Mouse (Mus musculus) neural tube, embryonic 12.5 days (tissue): ENCODE measurements around the gene Rdx. TPM values are rescaled to one million over a fixed set of nuclear protein-coding genes. Genes with fewer than 3 reads are reported as not detected.

Experiments used
- ATAC-seq: fragments of 200-750 bp; cut with Nextera tagmentation; 2 replicates; pipeline ENCODE4 v1.8.0; 2017; ENCODE audit warnings: low read depth, mild to moderate bottlenecking, moderate TSS enrichment, moderate library complexity; ENCODE audit not compliant: low FRiP score
- H3K27ac ChIP-seq: fragments of 300-500 bp; sonication (generic); 2 replicates; pipeline ENCODE4 v1.5.1; 2016
- H3K27me3 ChIP-seq: fragments of 300-500 bp; sonication (generic); replicated peaks from 2 replicates; pipeline ENCODE4 v1.6.1; 2016; ENCODE audit warnings: mild to moderate bottlenecking
- H3K36me3 ChIP-seq: fragments of 300-500 bp; sonication (generic); 2 replicates; pipeline ENCODE4 v1.6.1; 2016; ENCODE audit warnings: mild to moderate bottlenecking
- H3K4me1 ChIP-seq: fragments of 300-500 bp; sonication (generic); 2 replicates; pipeline ENCODE4 v1.6.1; 2016
- H3K4me2 ChIP-seq: fragments of 300-500 bp; sonication (generic); replicated peaks from 2 replicates; pipeline ENCODE4 v1.6.1; 2016; ENCODE audit warnings: mild to moderate bottlenecking
- H3K4me3 ChIP-seq: fragments of 300-500 bp; sonication (generic); 2 replicates; pipeline ENCODE4 v1.5.1; 2016
- H3K9ac ChIP-seq: fragments of 300-500 bp; sonication (generic); 2 replicates; pipeline ENCODE4 v1.6.1; 2016; ENCODE audit warnings: mild to moderate bottlenecking
- H3K9me3 ChIP-seq: fragments of 300-500 bp; sonication (generic); 2 replicates; pipeline ENCODE4 v1.6.1; 2016; ENCODE audit warnings: mild to moderate bottlenecking
- WGBS: fragments of 180-500 bp; shearing (Covaris S2); methylation state at CpG from one replicate; pipeline ENCODE4 v1.1.7; 2016; 5-methylcytosine and 5-hydroxymethylcytosine counted together
- polyA plus RNA-seq: library from polyadenylated mRNA; unstranded; fragments of >200 nt; fragmentation: Nextera tagmentation; extraction: Ambion mirVana; gene quantifications from 2 replicates; pipeline ENCODE4 v1.2.1, GENCODE M21; 2016

Rdx gene
- polyA plus RNA-seq, 1 experiment from 2014 or later, result 133 TPM

- no peaks in the 10 kb centered on the region for H3K9me3 ChIP-seq
- no peaks in the 10 kb centered on the region for H3K36me3 ChIP-seq
- no peak overlapping the region for H3K27ac ChIP-seq
- no peak overlapping the region for H3K9ac ChIP-seq
- 0 out of 2 replicates have a peak, but pooled peaks cover 6% of the 10 kb centered on the region for H3K4me1 ChIP-seq
- no peak overlapping the region for H3K4me2 ChIP-seq
- no peak for ATAC-seq
- no peak overlapping the region for H3K4me3 ChIP-seq
- WGBS, result 60% methylated on average over 9 of the region's 9 CpGs
- H3K27me3 ChIP-seq, result no peaks in the 10 kb centered on the region
Measured at GRCm38 (mm10) chr9:52028521-52029405, 18.2 kb upstream of the Rdx start.

- Histone ChIP-seq H3K4me2 (no peak overlapping the region), H3K4me3 (no peak overlapping the region), H3K9me3 (no peaks in the 10 kb centered on the region), H3K9ac (no peak overlapping the region), H3K27ac (no peak overlapping the region), H3K4me1 (0 out of 2 replicates have a peak, but pooled peaks cover 6% of the 10 kb centered on the region), H3K27me3 (no peaks in the 10 kb centered on the region), H3K36me3 (no peaks in the 10 kb centered on the region)
- ATAC-seq, result no peak
- whole genome bisulfite sequencing, result 36% methylated on average over 2 of the region's 2 CpGs
Measured at GRCm38 (mm10) chr9:52031501-52031900, 15.5 kb upstream of the Rdx start.

GRCm38 (mm10) chr9:52037493-52037892 lies 9.5 kb upstream of the Rdx start:
- ATAC-seq, result no peak
- no peak overlapping the region for H3K27ac ChIP-seq
- no peaks in the 10 kb centered on the region for H3K4me1 ChIP-seq
- no peak overlapping the region for H3K9ac ChIP-seq
- H3K4me3 ChIP-seq, result no peak overlapping the region
- H3K36me3 ChIP-seq, result no peaks in the 10 kb centered on the region
- H3K9me3 ChIP-seq, result no peaks in the 10 kb centered on the region
- WGBS, result 92% methylated on average over 1 of the region's 1 CpGs
- no peaks in the 10 kb centered on the region for H3K27me3 ChIP-seq
- H3K4me2 ChIP-seq, result no peak overlapping the region

- Histone ChIP-seq H3K4me1 (peaks cover under 1% of the 10 kb centered on the region; the same call in 1 of the 2 replicates), H3K4me3 (no peak overlapping the region), H3K27me3 (no peaks in the 10 kb centered on the region), H3K27ac (no peak overlapping the region), H3K9me3 (no peaks in the 10 kb centered on the region), H3K4me2 (no peak overlapping the region), H3K9ac (no peak overlapping the region), H3K36me3 (no peaks in the 10 kb centered on the region)
- 83% methylated on average over 2 of the region's 2 CpGs for WGBS
- no peak for ATAC-seq
Measured at GRCm38 (mm10) chr9:52041657-52042056, 5.3 kb upstream of the Rdx start.

- H3K4me1 ChIP-seq, result peaks cover 24% of the 10 kb centered on the region
- H3K27me3 ChIP-seq, result no peaks in the 10 kb centered on the region
- ATAC-seq, result no peak
- no peak overlapping the region for H3K27ac ChIP-seq
- H3K4me3 ChIP-seq, result peak overlapping the region; percentile 91; the same call in 1 of the 2 replicates
- 0 out of 2 replicates have a peak overlapping the region, but pooled peaks have one; percentile 29 for H3K9ac ChIP-seq
- no peaks in the 10 kb centered on the region for H3K36me3 ChIP-seq
- peak overlapping the region; percentile 71 for H3K4me2 ChIP-seq
- WGBS, result 14% methylated on average over 5 of the region's 5 CpGs
- no peaks in the 10 kb centered on the region for H3K9me3 ChIP-seq
Measured at GRCm38 (mm10) chr9:52046686-52047085, 287 bp upstream of the Rdx start.

GRCm38 (mm10) chr9:52047821-52048649 lies 1.1 kb downstream of the Rdx start:
- under 1% methylated on average over 109 of the region's 118 CpGs for WGBS
- H3K4me3 ChIP-seq, result peak overlapping the region; percentile 91
- ATAC-seq, result peak; percentile 93
- H3K4me2 ChIP-seq, result peak overlapping the region; percentile 71
- peak overlapping the region; percentile 98 for H3K9ac ChIP-seq
- H3K36me3 ChIP-seq, result no peaks in the 10 kb centered on the region
- H3K27me3 ChIP-seq, result no peaks in the 10 kb centered on the region
- peaks cover 24% of the 10 kb centered on the region for H3K4me1 ChIP-seq
- no peaks in the 10 kb centered on the region for H3K9me3 ChIP-seq
- peak overlapping the region; percentile 96 for H3K27ac ChIP-seq

- no peaks in the 10 kb centered on the region for H3K9me3 ChIP-seq
- ATAC-seq, result peak; percentile 64
- H3K4me1 ChIP-seq, result peaks cover 24% of the 10 kb centered on the region
- H3K4me2 ChIP-seq, result peak overlapping the region; percentile 71
- H3K36me3 ChIP-seq, result no peaks in the 10 kb centered on the region
- peak overlapping the region; percentile 91 for H3K4me3 ChIP-seq
- H3K27me3 ChIP-seq, result no peaks in the 10 kb centered on the region
- H3K27ac ChIP-seq, result peak overlapping the region; percentile 96
- peak overlapping the region; percentile 98 for H3K9ac ChIP-seq
- WGBS, result under 1% methylated on average over 60 of the region's 60 CpGs
Measured at GRCm38 (mm10) chr9:52048650-52049081, 1.7 kb downstream of the Rdx start.

- 0% methylated on average over 3 of the region's 3 CpGs for WGBS
- Histone ChIP-seq H3K27me3 (no peaks in the 10 kb centered on the region), H3K36me3 (no peaks in the 10 kb centered on the region), H3K9ac (0 out of 2 replicates have a peak overlapping the region, but pooled peaks have one; percentile 29), H3K4me1 (peaks cover 24% of the 10 kb centered on the region), H3K9me3 (no peaks in the 10 kb centered on the region), H3K4me3 (peak overlapping the region; percentile 91), H3K27ac (no peak overlapping the region), H3K4me2 (peak overlapping the region; percentile 71)
- no peak for ATAC-seq
Measured at GRCm38 (mm10) chr9:52049605-52050004, 2.6 kb downstream of the Rdx start.

- Histone ChIP-seq H3K4me2 (peak overlapping the region; percentile 71), H3K4me1 (peaks cover 24% of the 10 kb centered on the region), H3K9me3 (no peaks in the 10 kb centered on the region), H3K36me3 (no peaks in the 10 kb centered on the region), H3K9ac (no peak overlapping the region), H3K27ac (no peak overlapping the region), H3K27me3 (no peaks in the 10 kb centered on the region), H3K4me3 (no peak overlapping the region)
- 42% methylated on average over 2 of the region's 2 CpGs for WGBS
- no peak for ATAC-seq
Measured at GRCm38 (mm10) chr9:52050361-52050760, 3.4 kb downstream of the Rdx start.

- Histone ChIP-seq H3K9ac (no peak overlapping the region), H3K4me3 (no peak overlapping the region), H3K27me3 (no peaks in the 10 kb centered on the region), H3K9me3 (no peaks in the 10 kb centered on the region), H3K36me3 (no peaks in the 10 kb centered on the region), H3K4me2 (no peak overlapping the region), H3K4me1 (peaks cover 18% of the 10 kb centered on the region), H3K27ac (no peak overlapping the region)
- ATAC-seq, result no peak
- WGBS, result 98% methylated on average over 1 of the region's 1 CpGs
Measured at GRCm38 (mm10) chr9:52052221-52052620, 5.2 kb downstream of the Rdx start.

GRCm38 (mm10) chr9:52055313-52055712 lies 8.3 kb downstream of the Rdx start:
- H3K36me3 ChIP-seq, result no peaks in the 10 kb centered on the region
- 78% methylated on average over 3 of the region's 3 CpGs for WGBS
- no peak for ATAC-seq
- H3K9me3 ChIP-seq, result no peaks in the 10 kb centered on the region
- peaks cover 9% of the 10 kb centered on the region for H3K4me1 ChIP-seq
- H3K9ac ChIP-seq, result no peak overlapping the region
- no peak overlapping the region for H3K27ac ChIP-seq
- H3K4me3 ChIP-seq, result no peak overlapping the region
- no peaks in the 10 kb centered on the region for H3K27me3 ChIP-seq
- no peak overlapping the region for H3K4me2 ChIP-seq

- no peak for ATAC-seq
- no peak overlapping the region for H3K4me3 ChIP-seq
- no peak overlapping the region for H3K9ac ChIP-seq
- H3K9me3 ChIP-seq, result no peaks in the 10 kb centered on the region
- no peak overlapping the region for H3K4me2 ChIP-seq
- H3K4me1 ChIP-seq, result no peaks in the 10 kb centered on the region
- 75% methylated on average over 2 of the region's 2 CpGs for WGBS
- peaks cover 14% of the 10 kb centered on the region for H3K36me3 ChIP-seq
- no peak overlapping the region for H3K27ac ChIP-seq
- no peaks in the 10 kb centered on the region for H3K27me3 ChIP-seq
Measured at GRCm38 (mm10) chr9:52059788-52060187, 12.8 kb downstream of the Rdx start.
